Mouse (Mus musculus) hindbrain, embryonic 15.5 days (tissue): ENCODE measurements around the gene Cdc25b. TPM values are rescaled to one million over a fixed set of nuclear protein-coding genes. Genes with fewer than 3 reads are reported as not detected.
A peak's percentile ranks its signal among the peaks of the same experiment; 100 is the strongest.

ENCODE experiments used
- ATAC-seq: fragments of 200-750 bp; cut with Nextera tagmentation; 2 replicates; pipeline ENCODE4 v1.8.0; 2017; ENCODE audit warnings: low read depth, moderate number of reproducible peaks, moderate TSS enrichment; ENCODE audit not compliant: low FRiP score
- H3K27ac ChIP-seq: fragments of 300-500 bp; sonication (generic); replicated peaks from 2 replicates; pipeline ENCODE4 v1.5.1; 2015; ENCODE audit warnings: mild to moderate bottlenecking, inconsistent platforms
- H3K27me3 ChIP-seq: fragments of 300-500 bp; sonication (generic); 2 replicates; pipeline ENCODE4 v1.6.1; 2015; ENCODE audit warnings: control low read depth, inconsistent platforms
- H3K36me3 ChIP-seq: fragments of 300-500 bp; sonication (generic); 2 replicates; pipeline ENCODE4 v1.6.1; 2015; ENCODE audit warnings: control low read depth, inconsistent platforms
- H3K4me1 ChIP-seq: fragments of 300-500 bp; sonication (generic); replicated peaks from 2 replicates; pipeline ENCODE4 v1.6.1; 2015; ENCODE audit warnings: control low read depth, inconsistent platforms
- H3K4me2 ChIP-seq: fragments of 300-500 bp; sonication (generic); 2 replicates; pipeline ENCODE4 v1.6.1; 2015; ENCODE audit warnings: moderate library complexity, mild to moderate bottlenecking, inconsistent platforms
- H3K4me3 ChIP-seq: fragments of 300-500 bp; sonication (generic); 2 replicates; pipeline ENCODE4 v1.5.1; 2015; ENCODE audit warnings: mild to moderate bottlenecking, inconsistent platforms
- H3K9ac ChIP-seq: fragments of 300-500 bp; sonication (generic); 2 replicates; pipeline ENCODE4 v1.6.1; 2015; ENCODE audit warnings: inconsistent platforms
- H3K9me3 ChIP-seq: fragments of 300-500 bp; sonication (generic); 2 replicates; pipeline ENCODE4 v1.6.1; 2016; ENCODE audit warnings: control low read depth, inconsistent platforms
- WGBS: fragments of 180-500 bp; shearing (Covaris S2); methylation state at CpG from one replicate; pipeline ENCODE4 v1.1.7; 2015; 5-methylcytosine and 5-hydroxymethylcytosine counted together
- polyA plus RNA-seq: library from polyadenylated mRNA; unstranded; fragments of >200 nt; fragmentation: Nextera tagmentation; extraction: Ambion mirVana; gene quantifications from 2 replicates; pipeline ENCODE4 v1.2.1, GENCODE M21; 2015

The Cdc25b gene
- polyA plus RNA-seq, 1 experiment from 2014 or later, result 29.2 TPM

DNA sequence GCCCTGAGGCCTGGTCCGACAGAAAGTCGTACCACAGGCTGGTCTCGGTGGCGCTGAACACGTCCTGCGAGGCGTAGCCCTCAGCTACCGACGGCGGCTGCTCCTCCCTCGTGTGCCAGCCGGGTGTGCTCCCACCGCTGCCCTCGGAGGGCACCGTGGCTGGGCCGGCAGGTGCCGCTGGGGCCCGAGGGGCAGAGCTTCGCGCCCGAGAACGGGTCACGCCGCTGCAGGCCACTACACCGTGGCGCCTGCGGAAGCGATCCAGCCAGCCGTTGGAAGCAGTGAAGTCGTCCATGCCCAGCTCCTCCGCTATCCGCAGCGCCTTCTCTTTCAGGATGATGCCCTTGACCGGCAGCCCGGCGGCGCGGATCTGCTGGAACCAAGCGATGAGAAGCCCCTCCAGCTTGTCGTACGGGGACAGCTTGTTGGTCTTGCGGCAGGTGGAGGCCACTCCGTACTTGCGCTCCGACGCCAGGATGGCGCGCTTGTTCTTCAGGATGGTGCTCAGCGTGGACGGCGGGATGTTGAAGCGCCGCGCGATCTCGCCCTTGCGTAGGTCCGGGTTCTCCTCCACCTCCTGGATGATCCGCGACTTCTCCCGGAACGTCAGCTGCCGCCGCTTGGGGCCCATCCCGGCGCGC lies 7.4 kb upstream of the Cdc25b start:
- WGBS, result under 1% methylated on average over 65 of the region's 67 CpGs
- peak overlapping the region; percentile 89 for H3K9ac ChIP-seq
- ATAC-seq, result peak; percentile 73

DNA sequence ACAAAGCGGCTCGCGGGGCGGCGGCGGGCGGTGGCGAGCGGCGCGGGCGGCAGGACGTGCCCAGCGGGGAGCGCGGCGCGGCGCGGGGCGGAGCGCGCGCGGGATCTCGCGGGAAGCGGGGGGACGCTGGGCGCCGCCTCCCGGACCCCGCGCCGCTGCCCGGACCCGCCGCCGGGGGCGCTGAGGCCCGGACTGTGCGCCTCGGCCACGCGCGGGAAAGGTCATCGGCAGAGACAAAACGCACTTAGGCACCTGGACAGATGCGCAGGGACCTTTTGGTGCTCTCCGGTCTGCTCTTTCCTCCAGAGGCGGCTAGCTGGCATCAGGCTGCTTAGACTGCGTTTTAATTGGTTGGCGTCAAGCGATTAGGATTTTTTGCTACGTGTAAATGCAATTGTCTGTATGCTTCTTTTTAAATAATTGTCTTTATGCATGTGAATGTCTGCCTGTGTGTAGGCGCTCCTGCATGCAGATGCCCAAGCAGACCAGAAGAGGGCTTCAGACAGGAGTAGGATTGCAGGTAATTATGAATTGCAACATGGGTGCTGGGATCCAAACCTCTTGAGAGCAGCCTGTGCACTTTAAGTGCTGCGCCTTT lies 6.7 kb upstream of the Cdc25b start, which contains the start of gene Cenpb:
Cenpb (minus strand) TSS at position 78 of the 598 bp plus-strand sequence.
- peak within 1 kb of the TSS; percentile 89 for H3K9ac ChIP-seq

More for the DNA sequence above, 7.4 kb upstream of the Cdc25b start:
- H3K4me3 ChIP-seq, result peak overlapping the region; percentile 58
- H3K36me3 ChIP-seq, result peaks cover 3% of the 10 kb centered on the region; the same call in 1 of the 2 replicates
- H3K9me3 ChIP-seq, result no peaks in the 10 kb centered on the region
- no peaks in the 10 kb centered on the region for H3K27me3 ChIP-seq
- peaks cover 47% of the 10 kb centered on the region for H3K4me1 ChIP-seq
- peak overlapping the region; percentile 94 for H3K4me2 ChIP-seq
- peak overlapping the region; percentile 94 for H3K27ac ChIP-seq

DNA sequence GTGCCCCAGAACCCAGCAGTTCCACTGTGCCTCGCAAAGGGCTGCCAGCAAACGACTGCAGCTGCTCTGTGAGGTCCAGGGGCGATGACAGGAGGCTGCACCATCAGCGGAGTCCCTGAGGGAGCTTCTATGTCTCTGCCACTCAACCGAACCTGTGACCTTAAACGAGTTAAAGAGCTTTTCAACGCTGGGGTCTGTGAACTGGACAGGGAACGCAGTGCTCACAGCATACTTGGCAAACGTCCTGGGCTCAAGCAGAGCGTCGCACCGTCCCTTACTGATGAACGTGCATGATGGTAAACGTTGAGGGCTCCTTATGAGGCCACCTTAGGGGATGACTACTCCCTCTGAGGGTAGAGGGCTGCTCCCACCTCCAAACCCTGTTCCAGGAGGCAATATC lies 406 bp upstream of the Cdc25b start:
- under 1% methylated on average over 14 of the region's 14 CpGs for WGBS
- ATAC-seq, result no peak
- H3K9ac ChIP-seq, result peak overlapping the region; percentile 65

More for the DNA sequence above, 6.7 kb upstream of the Cdc25b start, which contains the start of gene Cenpb:
- Histone ChIP-seq H3K27me3 (no peaks in the 10 kb centered on the region), H3K9me3 (no peaks in the 10 kb centered on the region), H3K36me3 (peaks cover 3% of the 10 kb centered on the region; the same call in 1 of the 2 replicates), H3K4me3 (peak within 1 kb of the TSS; percentile 58), H3K4me2 (peak within 1 kb of the TSS; percentile 94), H3K4me1 (peaks cover 40% of the 10 kb centered on the region), H3K27ac (peak within 1 kb of the TSS; percentile 94)
- 2% methylated on average over 57 of the region's 57 CpGs for WGBS
- peak; percentile 85 for ATAC-seq

DNA sequence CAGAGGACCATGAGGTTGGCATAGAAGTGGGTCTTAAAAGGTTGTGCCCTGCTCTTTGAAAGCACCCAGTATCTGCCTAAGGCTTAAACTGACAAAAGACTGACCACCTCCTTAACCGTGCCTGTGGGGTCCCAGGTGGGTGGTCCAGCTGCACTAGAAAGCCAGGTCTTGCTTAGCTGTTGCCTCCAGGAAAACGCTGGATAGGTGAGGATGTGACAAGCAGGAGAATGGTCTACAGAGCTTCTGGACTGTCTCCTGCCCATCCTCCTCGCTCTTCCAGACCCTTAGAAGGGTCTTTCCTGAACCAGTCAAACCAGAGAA lies 813 bp downstream of the Cdc25b start:
- Histone ChIP-seq H3K4me1 (peaks cover 39% of the 10 kb centered on the region), H3K4me3 (peak overlapping the region; percentile 64), H3K27ac (peak overlapping the region; percentile 67; the same call in 1 of the 2 replicates), H3K27me3 (no peaks in the 10 kb centered on the region), H3K4me2 (peak overlapping the region; percentile 82), H3K9me3 (no peaks in the 10 kb centered on the region), H3K9ac (peak overlapping the region; percentile 65), H3K36me3 (0 out of 2 replicates have a peak, but pooled peaks cover 1% of the 10 kb centered on the region)
- no peak for ATAC-seq
- 28% methylated on average over 3 of the region's 3 CpGs for WGBS

More for the DNA sequence above, 406 bp upstream of the Cdc25b start:
- no peaks in the 10 kb centered on the region for H3K9me3 ChIP-seq
- no peaks in the 10 kb centered on the region for H3K27me3 ChIP-seq
- peak overlapping the region; percentile 82 for H3K4me2 ChIP-seq
- H3K4me1 ChIP-seq, result peaks cover 39% of the 10 kb centered on the region
- peak overlapping the region; percentile 67; the same call in 1 of the 2 replicates for H3K27ac ChIP-seq
- H3K4me3 ChIP-seq, result peak overlapping the region; percentile 64
- H3K36me3 ChIP-seq, result no peaks in the 10 kb centered on the region

DNA sequence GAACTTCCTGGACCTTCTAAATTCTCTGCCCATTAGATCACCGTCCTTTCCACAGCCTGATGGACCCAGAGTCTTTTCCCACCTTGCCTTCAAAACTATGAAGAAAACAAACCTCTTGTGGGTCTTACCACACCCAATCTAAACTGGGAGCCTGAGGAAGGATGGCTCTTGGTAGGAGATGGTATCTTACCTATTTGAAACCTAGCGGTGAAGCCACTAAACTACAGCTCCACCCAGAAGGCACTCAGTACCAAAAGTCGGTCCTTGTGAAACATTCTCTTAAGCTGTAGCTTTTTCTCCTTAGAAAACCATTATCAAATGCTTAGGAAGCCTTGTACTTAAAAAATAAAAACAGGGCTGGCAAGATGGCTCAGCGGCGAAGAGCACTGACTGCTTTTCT lies 1.6 kb downstream of the Cdc25b start:
- Histone ChIP-seq H3K9ac (no peak overlapping the region), H3K4me1 (peaks cover 39% of the 10 kb centered on the region), H3K36me3 (peaks cover 4% of the 10 kb centered on the region; the same call in 1 of the 2 replicates), H3K27ac (no peak overlapping the region), H3K4me3 (no peak overlapping the region), H3K9me3 (no peaks in the 10 kb centered on the region), H3K27me3 (no peaks in the 10 kb centered on the region), H3K4me2 (no peak overlapping the region)
- no peak for ATAC-seq
- WGBS, result 95% methylated on average over 5 of the region's 5 CpGs

DNA sequence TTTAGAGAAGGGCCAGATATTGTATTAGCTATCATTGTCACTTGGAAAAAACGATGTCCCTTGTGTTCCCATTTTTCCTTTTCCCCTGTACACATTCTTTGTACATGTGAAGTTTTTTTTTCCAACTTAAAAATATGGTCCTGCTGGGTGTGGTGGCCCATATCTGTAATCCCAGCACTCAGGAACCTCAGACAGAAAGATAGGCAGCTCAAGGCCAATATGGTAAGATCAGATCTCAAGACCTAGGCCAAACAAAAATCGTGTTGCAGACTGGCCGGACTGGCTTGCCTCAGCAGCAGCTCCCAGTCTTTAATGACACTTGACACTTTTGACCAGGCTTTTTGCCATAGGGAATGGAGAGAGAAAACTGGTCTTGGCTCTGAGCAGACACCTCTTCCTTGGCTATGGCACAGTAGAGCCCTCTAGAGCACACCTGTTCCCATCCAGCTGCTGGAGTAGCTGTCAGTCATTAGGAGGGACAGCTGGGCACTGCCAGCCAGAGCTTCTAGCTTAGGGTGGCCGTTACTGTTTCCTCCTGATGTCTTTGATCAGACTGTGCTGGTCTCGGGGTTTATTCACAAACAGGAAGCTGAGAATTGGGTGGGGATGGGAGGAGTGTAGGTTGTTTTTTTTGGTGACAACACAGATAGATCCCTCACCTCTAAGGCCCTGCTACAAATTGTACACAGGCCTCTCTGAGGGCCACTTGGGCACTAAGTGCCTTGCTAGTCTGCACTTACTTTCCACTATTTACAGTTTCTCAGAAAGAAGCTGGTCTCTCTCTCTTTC lies 3.0 kb downstream of the Cdc25b start:
- Histone ChIP-seq H3K27ac (peak overlapping the region; percentile 26; the same call in 1 of the 2 replicates), H3K36me3 (peaks cover 4% of the 10 kb centered on the region; the same call in 1 of the 2 replicates), H3K4me2 (no peak overlapping the region), H3K4me1 (peaks cover 39% of the 10 kb centered on the region), H3K9ac (no peak overlapping the region), H3K9me3 (no peaks in the 10 kb centered on the region), H3K27me3 (no peaks in the 10 kb centered on the region), H3K4me3 (no peak overlapping the region)
- 37% methylated on average over 5 of the region's 5 CpGs for WGBS
- no peak for ATAC-seq

DNA sequence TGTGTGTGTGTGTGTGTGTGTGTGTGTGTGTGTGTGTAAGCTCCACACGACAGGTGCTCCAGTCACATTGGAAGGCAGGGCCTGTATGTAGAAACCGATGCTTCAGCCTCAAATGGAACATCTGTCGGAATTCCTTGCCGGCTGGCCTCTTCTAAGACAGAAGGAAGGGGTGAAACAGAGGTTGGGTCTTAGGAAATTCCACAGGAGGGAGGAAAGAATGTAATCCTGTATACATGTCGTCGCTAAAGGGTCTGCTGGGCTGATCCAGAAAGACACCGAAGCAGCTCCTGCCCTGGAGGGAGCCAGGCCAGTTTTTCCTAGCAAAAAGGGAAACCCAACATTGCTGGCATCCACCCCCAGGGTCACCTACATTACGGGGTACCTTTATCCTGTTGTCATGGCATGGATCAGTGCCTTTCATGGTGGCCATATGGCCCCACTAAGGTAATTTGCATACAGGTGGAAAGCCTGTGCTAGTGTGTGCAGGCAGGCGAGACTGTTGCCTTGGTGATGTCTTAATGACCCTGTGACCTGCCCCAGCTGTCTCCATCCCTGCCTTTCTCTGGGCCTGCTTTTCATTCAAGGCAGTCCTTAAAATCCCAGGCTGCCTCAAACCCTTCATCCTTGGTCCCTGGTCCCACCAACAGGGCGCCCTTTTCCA lies 3.7 kb downstream of the Cdc25b start:
- Histone ChIP-seq H3K4me2 (0 out of 2 replicates have a peak overlapping the region, but pooled peaks have one; percentile 1), H3K27ac (peak overlapping the region; percentile 57), H3K9ac (no peak overlapping the region), H3K36me3 (peaks cover 4% of the 10 kb centered on the region; the same call in 1 of the 2 replicates), H3K9me3 (no peaks in the 10 kb centered on the region), H3K27me3 (no peaks in the 10 kb centered on the region), H3K4me1 (peaks cover 39% of the 10 kb centered on the region), H3K4me3 (no peak overlapping the region)
- peak; percentile 52 for ATAC-seq
- 12% methylated on average over 10 of the region's 10 CpGs for whole genome bisulfite sequencing

DNA sequence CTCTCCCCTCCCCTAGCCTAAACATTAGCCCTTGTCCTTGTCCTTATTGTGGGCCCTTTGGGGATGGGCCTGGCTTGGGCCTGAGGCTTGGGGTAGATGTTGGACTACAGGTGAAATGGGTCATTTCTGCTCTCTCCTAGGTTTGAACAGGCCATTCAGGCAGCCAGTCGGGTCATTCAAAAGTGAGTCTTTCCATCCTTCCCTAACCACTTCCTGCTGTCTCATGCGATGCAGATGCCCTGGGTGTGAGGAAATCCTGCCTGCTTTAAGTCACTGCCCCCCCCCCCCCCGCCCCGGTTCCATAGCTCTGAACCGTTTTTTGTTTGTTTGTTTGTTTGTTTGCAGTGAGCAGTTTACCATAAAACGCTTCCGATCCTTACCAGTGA lies 4.2 kb downstream of the Cdc25b start:
- H3K27ac ChIP-seq, result peak overlapping the region; percentile 57
- no peak overlapping the region for H3K9ac ChIP-seq
- H3K4me3 ChIP-seq, result no peak overlapping the region
- peaks cover 4% of the 10 kb centered on the region; the same call in 1 of the 2 replicates for H3K36me3 ChIP-seq
- H3K4me1 ChIP-seq, result peaks cover 39% of the 10 kb centered on the region
- H3K4me2 ChIP-seq, result no peak overlapping the region
- ATAC-seq, result no peak
- WGBS, result 55% methylated on average over 7 of the region's 7 CpGs
- no peaks in the 10 kb centered on the region for H3K9me3 ChIP-seq
- H3K27me3 ChIP-seq, result no peaks in the 10 kb centered on the region

DNA sequence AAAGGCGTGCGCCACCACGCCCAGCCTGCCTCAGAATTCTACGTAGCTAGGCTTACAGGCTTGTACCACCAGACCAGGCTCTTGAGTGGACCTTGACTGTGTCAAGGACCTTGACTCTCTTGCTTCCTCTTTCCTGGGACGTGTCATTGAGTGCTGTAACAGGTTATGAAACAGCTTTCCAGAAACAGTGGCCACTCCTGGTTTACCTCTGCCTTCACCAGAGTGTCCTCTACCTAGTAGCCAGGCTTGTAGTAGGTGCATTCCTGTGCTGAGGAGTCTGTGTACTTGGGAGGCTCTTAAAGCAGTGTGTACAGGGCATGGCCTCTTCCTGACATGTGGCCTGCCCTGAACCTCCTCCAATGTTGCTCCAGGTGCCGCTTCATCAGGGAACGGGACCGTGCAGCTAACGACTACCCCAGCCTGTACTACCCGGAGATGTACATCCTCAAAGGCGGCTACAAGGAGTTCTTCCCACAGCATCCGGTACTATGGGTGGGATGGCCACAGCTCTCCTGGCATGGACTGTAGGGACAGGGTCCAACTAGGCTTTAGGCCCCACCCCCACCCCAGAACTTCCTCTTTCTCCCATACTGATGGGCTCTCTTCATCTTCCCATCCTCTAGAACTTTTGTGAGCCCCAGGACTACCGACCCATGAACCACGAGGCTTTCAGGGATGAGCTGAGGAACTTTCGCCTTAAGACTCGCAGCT lies 10.0 kb downstream of the Cdc25b start:
- H3K9ac ChIP-seq, result no peak overlapping the region
- no peak overlapping the region for H3K27ac ChIP-seq
- no peaks in the 10 kb centered on the region for H3K27me3 ChIP-seq
- WGBS, result 95% methylated on average over 16 of the region's 16 CpGs
- ATAC-seq, result no peak
- H3K4me3 ChIP-seq, result no peak overlapping the region
- no peaks in the 10 kb centered on the region for H3K9me3 ChIP-seq
- H3K4me2 ChIP-seq, result no peak overlapping the region
- H3K36me3 ChIP-seq, result peaks cover 4% of the 10 kb centered on the region; the same call in 1 of the 2 replicates
- H3K4me1 ChIP-seq, result no peaks in the 10 kb centered on the region

DNA sequence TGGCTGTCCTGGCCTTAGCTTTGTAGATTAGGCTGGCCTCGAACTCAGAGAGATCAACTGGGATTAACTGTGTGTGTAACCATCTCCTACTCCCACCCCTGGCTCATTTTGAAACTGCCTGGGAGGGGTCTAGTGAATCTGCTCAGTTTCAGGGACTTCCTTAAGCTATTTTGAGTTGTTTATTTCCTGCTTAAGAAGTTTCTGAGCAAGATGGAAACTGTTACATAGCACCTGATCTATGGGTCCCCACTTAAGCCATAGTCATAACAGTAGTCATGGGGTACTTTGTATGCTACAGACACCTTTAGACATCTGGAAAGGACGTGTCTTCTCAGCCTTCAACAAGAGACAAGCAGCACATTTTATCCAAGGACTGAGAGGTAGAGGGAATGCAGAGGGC lies 14.0 kb downstream of the Cdc25b start:
- Histone ChIP-seq H3K9me3 (no peaks in the 10 kb centered on the region), H3K27ac (no peak overlapping the region), H3K4me3 (no peak overlapping the region), H3K4me1 (no peaks in the 10 kb centered on the region), H3K27me3 (no peaks in the 10 kb centered on the region), H3K4me2 (no peak overlapping the region), H3K36me3 (no peaks in the 10 kb centered on the region), H3K9ac (no peak overlapping the region)
- ATAC-seq, result no peak
- 84% methylated on average over 2 of the region's 2 CpGs for WGBS

DNA sequence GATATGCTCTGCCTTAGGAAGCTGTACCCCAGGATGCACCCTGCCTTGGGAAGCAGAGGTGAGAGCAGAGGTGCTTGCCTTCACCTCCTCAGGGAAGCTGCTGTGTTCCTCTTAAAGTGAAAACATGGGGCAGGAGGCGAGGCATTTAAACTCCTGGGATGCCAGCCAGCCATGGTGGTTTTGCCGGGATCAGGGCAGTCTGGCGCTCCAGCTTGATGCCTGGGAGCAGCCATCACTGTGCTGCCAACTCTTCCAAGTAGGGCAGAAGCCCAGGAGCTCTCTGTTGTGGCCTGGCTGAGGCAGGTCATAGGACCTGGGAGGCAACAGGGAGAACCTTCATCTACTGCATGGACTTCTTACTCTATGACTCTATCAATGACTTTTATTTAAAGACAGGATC lies 14.5 kb downstream of the Cdc25b start:
- H3K36me3 ChIP-seq, result no peaks in the 10 kb centered on the region
- 89% methylated on average over 3 of the region's 3 CpGs for WGBS

More for the DNA sequence above, 14.5 kb downstream of the Cdc25b start:
- Histone ChIP-seq H3K9me3 (no peaks in the 10 kb centered on the region), H3K4me2 (no peak overlapping the region), H3K27me3 (no peaks in the 10 kb centered on the region), H3K4me1 (no peaks in the 10 kb centered on the region), H3K9ac (no peak overlapping the region), H3K4me3 (no peak overlapping the region), H3K27ac (no peak overlapping the region)
- ATAC-seq, result no peak
